Mouse (Mus musculus): Measurements from ENCODE around the gene Nhlrc3.

Gene Nhlrc3

DNA sequence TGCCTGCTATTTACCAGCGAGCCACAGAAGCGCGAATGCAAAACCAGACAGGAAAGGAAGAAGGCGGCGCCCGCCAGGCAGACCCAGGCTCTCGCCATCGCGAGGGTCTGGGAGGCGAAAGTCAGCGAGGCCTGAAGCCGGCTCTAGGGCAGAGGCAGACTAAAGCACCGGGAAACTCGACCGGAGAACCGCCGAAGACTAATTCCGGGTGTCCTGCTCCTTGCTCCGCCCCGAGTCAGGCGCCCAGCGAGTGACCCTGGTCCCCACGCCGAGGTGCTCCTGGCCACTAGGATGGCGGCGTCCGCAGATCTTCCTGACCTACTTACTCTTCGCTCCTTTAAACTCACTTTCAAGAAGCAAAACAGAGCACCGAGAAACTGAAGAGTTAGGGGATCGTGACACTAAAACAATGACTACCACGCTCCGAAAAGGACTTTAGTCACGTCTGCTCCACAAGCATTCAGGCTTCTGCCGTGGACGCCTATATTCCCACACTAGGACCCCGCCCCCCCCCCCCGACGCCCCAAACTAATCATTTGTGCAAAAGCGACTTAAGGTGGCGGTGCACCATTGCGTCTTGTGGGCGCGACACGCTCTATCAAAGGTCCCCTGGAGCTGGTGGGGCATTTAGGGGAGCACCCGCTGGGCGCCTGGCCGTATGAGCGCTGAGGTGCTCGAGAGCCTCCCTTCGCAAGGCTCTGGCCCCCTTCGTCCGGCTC is at the start of gene Nhlrc3, which contains the start of gene Proser1:
TSS of gene Nhlrc3 (minus strand) at position 287 of the 719 bp plus-strand sequence.
TSS of gene Proser1 (plus strand) at position 621 of the 719 bp plus-strand sequence.
- DNase-seq (ENCODE audit: low spot score) = peak; percentile 97

DNA sequence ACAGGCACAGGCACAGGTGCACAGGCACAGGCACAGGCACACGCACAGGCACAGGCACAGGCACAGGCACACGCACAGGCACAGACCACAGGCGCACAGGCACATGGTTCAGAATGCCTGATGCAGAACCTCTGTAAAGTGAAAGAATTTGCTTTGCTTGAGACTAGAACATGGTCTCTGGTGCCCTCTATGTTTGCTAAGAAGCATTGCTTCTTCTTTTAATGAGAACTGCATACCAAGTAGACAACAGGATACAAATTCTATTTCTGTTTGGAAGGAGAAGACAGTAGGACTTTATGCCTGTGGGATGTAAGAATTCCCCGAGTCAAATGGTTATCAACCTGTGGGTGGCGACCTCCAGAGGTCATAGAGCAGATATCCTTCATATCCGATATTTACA is 39.3 kb upstream of the Nhlrc3 start:
- DNase-seq (ENCODE audit: low spot score) = no peak

DNA sequence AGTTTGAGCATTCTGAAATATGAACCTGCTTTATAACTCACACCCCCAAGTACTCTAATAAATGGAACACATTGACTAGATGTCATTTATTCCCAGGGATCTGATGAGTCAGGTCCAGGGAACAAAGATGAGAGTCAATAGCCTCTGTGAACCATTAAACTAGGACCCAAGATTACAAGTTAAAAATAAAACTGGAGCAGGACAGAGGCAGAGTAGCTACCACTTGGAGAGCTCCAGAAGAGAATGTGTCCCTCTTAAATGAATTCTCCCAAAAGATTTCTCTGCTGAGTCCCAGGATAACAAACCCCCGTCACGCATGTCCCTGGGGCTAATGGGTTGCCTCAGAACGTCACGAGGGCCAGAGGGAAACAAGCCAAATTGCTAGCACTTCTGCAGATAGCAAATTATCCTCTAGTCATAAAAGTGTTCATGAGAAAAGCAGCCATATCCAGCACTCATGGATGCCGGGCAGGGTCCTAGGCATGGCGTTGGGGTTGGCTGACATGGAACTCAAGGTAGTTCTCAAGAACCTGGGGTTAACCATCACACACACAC is 35.3 kb upstream of the Nhlrc3 start:
- no peak for DNase-seq (ENCODE audit: low spot score)

DNA sequence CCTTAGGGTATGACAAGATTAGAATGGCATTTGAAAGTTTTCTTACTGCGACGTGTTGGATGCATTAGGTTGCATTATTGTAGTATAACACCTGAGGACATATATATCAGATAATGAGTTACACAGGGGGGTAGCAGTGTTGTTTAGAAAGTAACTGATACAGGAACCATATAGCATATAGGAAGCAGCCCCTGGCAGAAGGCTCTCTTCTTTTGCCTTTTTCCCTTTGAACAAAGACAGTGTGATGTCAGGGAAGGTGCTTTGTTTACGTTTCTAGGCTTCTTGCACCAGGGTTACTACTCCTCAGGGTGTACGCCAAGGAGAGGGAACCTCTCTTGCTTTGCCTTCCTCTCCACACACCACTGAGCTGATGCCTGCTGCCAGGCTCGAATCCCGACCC is 25.2 kb upstream of the Nhlrc3 start, which contains the start of gene Stoml3:
TSS of gene Stoml3 (plus strand) at position 301 of the 400 bp plus-strand sequence.
- DNase-seq (ENCODE audit: low spot score) = no peak

DNA sequence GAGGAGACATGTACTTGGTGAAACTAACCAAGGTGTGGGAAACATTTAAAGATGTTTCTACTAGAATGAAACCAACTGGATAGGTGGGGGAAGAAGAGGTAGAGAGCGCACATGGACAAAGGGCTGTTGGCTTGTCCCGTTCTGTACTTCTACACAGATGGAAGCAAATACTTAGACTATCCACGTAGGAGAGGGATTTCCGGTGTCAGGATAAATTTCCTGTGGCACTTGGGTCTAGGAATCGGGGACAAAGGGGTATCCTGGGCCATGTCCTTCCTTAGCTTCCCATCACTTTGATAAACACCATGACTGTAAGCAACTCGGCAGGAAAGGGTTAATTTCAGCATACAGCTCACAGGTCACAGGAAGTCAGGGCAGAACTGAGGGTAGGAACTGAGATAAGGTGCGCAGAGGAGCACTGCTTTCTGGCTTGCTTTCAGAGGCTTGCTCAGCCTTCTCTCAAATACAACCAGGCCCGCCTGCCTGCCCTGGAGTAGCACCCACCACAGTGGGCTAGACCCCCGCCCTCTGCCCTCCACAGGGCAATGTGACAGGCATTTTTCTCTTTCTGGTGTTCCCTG is 24.0 kb upstream of the Nhlrc3 start:
- no peak for DNase-seq (ENCODE audit: low spot score)

GRCm38 (mm10) chr3:53486561-53486960 is 23.4 kb upstream of the Nhlrc3 start:
- no peak for DNase-seq (ENCODE audit: low spot score)

GRCm38 (mm10) chr3:53483414-53484059 is 20.4 kb upstream of the Nhlrc3 start:
- DNase-seq (ENCODE audit: low spot score) = no peak

- no peak for DNase-seq (ENCODE audit: low spot score)
These were observed 15.4 kb upstream of the Nhlrc3 start for GRCm38 (mm10) chr3:53478419-53479046.

DNA sequence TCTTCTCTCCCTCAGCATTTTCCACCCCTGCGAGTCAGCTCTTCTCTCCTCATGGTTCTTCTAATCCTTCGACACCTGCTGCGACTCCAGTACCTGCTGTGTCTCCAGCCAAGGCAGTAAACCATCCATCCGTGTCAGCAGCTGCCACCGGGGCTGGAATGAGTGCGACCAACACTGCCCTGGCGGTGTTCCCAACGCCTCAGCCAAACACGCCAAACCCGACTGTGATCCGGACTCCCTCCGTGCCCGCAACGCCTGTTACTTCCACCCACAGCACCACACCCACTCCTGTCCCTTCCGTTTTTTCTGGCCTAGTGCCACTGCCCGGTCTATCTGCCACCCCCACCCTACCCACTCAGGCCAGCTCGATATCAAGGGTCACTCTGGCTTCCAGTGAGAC is 14.3 kb upstream of the Nhlrc3 start:
- DNase-seq (ENCODE audit: low spot score) = no peak

GRCm38 (mm10) chr3:53475889-53476288 is 12.8 kb upstream of the Nhlrc3 start:
- DNase-seq (ENCODE audit: low spot score) = peak; percentile 33

- no peak for DNase-seq (ENCODE audit: low spot score)
These were observed 11.0 kb upstream of the Nhlrc3 start for GRCm38 (mm10) chr3:53474179-53474578.

- DNase-seq (ENCODE audit: low spot score) = no peak
These were observed 8.9 kb upstream of the Nhlrc3 start for GRCm38 (mm10) chr3:53472061-53472460.

DNA sequence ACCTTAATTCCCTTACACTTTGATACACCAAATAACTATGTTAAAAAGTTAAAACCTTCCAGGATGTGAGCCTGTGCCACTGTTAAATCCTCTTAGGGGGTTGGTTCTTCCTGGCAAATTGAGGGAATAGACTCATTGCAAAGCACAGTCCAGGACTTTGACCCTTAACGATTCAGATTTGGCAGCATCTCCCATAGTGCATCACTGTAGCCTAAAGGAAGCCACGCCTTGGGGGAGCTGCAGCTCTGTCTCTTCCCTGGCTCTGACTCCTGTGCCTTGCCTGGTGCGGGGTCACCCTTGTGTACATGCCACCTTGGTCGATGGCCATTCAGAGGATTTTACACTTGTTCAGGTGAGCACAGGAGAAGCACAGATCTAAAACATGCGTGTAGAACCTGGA is 6.5 kb upstream of the Nhlrc3 start:
- DNase-seq (ENCODE audit: low spot score) = no peak

DNA sequence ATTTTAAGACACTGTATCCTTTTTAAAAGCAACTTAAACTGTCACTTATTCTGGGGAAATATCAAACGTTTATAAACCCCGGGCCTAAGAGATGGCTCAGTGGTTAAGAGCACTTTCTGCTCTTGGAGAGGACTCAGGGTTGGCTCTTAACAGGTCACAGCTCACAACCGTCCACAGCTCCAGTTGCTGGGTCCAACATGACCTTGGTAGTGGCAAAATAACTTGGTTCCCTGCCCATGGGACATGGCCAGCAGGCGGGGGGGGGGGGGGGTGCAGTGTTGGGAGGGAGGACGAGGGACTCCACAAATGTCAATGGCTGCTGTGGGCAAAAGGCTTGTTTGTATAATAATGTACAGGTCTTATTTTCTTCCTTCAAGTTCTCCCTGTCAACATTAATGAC is 4.2 kb upstream of the Nhlrc3 start:
- DNase-seq (ENCODE audit: low spot score) = no peak

DNA sequence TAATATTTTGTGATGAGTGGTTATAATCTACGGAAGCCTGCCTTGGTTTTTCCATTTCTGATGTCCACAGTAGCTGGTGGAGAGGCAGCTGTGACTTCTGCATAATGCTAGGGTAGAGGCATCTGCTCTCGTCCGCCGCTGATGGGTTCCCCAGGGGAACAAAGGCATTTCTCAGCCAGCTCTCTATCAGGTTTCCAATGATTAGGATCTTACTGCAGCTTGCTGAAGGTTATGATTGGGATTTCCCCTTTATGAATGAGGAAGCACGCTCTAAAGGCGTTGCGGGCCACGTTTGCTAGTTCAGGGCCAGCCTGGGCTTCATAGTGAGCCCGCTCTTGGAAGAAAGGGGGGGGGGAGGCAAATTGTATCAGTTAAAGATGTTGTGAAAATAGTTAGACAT is 3.3 kb upstream of the Nhlrc3 start:
- no peak for DNase-seq (ENCODE audit: low spot score)

DNA sequence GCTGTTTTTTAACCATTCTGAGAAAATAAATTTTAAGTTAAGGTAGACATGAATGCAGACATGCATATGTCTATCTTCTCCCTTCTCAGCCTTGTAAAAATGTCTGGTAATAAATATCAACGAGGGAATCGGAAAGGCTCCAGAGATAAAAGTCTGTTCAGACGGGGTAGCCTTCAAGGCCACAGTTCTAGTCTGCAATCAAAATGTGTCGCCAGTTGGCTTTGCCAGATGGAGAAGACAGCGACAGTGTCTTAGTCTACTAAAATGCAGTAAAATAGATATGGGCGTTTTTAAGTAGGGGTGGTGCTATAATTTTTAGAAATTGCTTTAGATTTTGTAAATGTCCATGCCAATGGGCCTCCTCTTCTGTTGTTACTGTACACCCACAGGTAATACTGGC is 2.2 kb upstream of the Nhlrc3 start:
- DNase-seq (ENCODE audit: low spot score) = no peak

DNA sequence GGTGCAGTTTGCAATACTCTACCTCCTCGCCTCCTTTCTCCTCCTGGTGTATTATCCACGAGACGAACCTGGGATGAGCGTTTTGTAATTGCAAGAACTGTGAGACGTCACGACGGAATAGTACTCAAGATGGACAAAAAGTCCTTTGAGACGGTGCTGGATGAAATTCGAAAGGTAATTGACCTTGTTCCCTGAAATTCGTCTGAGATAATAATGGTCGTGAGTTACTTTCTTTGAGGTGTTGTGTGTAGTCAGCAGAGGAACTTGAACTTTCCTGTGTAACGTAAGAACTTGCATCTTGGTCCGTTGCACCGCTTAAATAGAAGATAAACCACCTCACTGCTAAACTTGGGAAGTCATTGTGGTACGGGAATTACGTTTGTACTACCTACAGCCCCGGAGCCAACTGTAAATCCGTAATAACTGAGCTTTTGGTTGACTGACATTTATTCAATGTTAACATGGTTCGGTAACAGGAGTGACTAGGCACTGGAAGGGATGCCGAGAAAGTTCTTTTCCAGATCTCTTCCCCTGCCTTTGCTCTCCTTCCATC is 1.1 kb upstream of the Nhlrc3 start:
- DNase-seq (ENCODE audit: low spot score) = no peak

DNA sequence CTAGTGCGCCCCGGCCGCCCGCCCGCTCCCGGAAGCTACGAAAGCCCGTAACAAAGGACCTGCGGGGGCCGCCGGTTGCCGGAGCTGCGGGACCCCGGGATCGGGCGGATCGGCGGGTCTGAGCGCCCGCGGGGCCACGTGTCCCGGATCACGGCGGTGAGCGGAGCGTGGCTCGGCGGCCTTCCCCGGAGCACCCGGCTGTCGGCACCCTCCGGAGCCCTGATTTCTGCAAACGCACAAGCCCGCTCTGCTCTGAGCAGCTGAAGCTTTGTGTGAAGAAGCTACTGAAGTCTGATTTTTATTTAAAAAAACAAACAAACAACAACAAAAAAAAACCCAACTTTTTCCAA is 608 bp upstream of the Nhlrc3 start:
- no peak for DNase-seq (ENCODE audit: low spot score)

- DNase-seq (ENCODE audit: low spot score) = peak; percentile 18
These were observed 459 bp downstream of the Nhlrc3 start for GRCm38 (mm10) chr3:53462701-53463045.

GRCm38 (mm10) chr3:53460106-53460505 is 3.0 kb downstream of the Nhlrc3 start:
- DNase-seq (ENCODE audit: low spot score) = peak; percentile 32

- DNase-seq (ENCODE audit: low spot score) = no peak
These were observed 5.4 kb downstream of the Nhlrc3 start for GRCm38 (mm10) chr3:53457750-53458149.

DNA sequence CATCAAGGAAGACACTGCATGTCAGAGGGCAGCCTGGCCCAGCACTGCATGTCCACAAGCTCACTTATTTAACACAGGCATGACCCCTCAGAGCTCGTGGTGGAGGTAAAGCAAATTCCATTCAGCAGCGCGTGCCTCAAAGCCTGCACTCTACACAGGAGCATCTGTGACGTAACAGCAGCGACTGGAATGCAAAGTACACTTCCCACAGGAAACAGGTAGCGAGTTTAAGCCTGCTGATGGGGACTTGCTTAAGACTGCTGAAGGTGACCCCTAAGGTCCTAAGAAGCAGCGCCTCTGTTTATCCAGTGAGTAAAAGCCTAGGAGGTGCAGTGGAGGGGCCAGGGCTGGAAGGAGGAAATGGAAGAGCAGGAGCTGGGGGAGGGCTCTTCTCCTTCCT is 8.1 kb downstream of the Nhlrc3 start:
- DNase-seq (ENCODE audit: low spot score) = no peak

Measured in layer of hippocampus, adult 11-12 months (tissue).